Mouse (Mus musculus) CD4-positive helper T cell, adult 2 months (primary cell): ENCODE measurements around the gene Tnpo1.

Experiments used
- DNase-seq: peaks from one replicate; pipeline ENCODE4 v3.0.0-alpha.2; 2012; ENCODE audit warnings: low read depth, missing footprints, low spot score

Tnpo1 gene

DNA sequence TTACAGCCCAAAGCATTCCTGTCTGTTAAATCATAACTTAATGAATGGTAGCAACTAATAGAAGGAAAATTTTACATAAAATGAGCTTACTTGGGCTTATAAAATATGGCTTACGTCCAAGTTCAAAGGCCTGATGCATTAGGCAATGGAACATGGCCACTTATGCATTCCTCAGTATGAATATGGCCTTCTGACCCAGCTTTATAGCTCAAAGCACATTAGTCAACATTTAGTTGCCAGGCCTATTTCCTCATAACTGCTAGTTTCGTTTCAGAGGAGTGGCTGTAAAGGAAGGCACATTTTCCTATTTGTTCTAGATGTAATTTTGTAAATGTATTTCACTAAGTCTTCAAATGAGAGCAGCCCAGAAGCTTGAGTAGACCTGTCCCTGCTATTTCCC, 107.1 kb downstream of the Tnpo1 start:
- DNase-seq = no peak

DNA sequence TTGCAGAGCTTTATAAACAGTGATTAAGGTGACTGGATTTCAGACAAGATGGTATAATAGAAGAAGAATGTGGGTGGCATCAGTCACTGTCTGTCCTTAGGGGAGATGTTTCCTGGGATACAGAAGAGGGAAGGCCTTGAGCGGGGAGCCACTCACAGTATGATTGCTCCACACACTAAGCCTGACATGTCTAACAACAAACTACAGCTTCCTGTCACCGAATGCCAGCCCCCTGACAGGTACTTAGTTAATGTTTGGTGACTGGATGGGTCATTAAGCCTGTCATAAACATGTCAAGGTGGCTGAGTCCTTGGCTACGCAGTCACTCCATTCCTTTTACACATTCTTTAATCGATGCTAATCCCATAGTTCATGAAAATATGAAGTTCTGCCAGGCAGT, 108.0 kb downstream of the Tnpo1 start:
- DNase-seq = no peak

DNA sequence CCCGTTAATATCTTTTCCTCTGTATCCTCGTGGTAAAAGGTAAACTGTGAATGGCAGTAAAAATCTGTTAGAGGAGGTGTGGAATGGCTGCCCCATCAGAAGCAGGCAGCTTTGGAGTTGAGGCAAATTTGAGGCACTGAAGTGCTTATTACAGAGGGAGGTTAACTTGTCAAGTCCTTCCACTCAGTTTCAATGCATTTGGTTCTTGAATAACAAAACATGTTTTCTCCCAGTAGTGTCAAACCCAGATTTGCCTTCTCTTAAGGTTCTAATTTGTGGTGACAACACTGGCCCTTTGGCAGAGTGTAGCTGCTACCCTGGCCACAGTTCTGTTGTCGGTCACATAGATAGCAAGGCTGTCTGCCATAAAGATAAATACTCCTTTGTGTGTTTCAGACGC, 108.4 kb downstream of the Tnpo1 start:
- DNase-seq = no peak

DNA sequence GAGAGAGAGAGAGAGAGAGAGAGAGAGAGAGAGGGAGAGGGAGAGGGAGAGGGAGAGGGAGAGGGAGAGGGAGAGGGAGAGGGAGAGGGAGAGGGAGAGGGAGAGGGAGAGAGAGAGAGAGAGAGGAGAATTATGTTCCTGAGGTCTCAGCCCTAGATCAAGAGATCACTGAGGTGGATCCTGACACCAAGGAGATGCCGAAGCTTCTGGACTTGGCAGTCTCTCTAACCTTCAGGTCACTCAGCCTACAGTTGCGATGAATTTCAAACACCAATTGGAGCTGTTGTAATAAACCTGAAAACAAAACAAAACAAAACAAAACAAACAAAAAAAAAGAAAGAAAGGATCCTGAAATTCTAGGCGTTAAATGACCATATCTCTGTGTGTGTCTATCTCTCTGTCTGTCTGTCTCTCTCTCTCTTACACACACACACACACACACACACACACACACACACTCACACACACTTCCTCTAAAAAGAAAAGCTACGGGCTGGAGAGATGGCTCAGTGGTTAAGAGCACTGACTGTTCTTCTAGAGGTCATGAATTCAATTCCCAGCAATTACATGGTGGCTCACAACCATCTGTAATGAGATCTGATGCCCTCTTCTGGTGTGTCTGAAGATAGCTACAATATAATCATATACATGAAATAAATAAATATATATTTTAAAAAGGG, 109.1 kb downstream of the Tnpo1 start:
- DNase-seq = peak; percentile 24

DNA sequence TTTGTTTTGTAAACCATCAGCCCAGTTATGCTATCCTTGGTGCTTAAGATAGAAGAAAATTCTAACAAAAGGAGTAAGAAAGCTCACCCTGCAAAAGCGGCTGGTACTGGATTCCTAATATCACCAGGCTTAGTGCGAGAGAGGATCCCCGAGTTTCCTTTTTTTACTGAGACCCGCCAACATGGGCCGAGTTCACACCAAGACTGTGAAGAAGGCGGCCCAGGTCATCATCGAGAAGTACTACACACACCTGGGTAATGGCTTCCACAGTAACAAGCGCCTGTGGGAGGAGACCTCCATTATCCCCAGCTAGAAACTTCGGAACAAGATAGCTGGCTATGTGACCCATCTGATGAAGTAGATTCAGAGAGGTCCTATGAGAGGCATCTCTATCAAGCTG, 109.6 kb downstream of the Tnpo1 start:
- no peak for DNase-seq

DNA sequence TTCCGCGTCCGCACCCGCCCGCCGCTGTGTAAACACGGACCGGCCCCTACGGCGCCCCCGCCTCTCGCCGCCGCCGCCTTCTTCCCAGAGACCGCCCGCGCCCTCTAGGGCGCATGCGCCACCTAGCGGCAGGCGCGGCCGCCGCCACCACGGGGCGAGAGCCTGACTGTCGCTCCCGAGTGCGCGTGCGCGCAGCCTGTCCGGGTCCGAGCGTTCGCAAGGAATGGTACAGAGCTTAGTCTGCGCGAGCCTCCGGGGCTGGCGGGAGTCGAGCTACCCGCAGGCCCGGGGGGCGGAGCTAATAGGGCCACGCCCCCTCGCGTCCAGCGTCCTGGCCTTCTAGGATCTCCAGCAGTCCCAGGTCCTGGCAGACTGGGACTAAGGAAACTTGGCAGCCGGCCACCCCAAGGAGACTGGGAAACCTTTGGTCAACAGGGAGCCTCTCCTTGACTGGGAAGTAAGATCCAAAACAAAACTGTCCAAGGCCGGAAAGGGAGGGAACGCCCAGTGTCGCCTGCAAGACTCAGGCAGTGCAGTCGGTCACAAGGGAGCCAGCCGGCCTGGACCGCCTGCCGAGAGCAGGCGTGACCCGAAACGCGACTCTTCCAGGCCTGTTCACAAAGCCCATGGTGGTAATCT, 110.9 kb downstream of the Tnpo1 start, which contains the start of gene Fcho2:
Gene Fcho2, minus strand, starts transcription at position 303 of the 639 bp plus-strand sequence.
- peak; percentile 94 for DNase-seq

DNA sequence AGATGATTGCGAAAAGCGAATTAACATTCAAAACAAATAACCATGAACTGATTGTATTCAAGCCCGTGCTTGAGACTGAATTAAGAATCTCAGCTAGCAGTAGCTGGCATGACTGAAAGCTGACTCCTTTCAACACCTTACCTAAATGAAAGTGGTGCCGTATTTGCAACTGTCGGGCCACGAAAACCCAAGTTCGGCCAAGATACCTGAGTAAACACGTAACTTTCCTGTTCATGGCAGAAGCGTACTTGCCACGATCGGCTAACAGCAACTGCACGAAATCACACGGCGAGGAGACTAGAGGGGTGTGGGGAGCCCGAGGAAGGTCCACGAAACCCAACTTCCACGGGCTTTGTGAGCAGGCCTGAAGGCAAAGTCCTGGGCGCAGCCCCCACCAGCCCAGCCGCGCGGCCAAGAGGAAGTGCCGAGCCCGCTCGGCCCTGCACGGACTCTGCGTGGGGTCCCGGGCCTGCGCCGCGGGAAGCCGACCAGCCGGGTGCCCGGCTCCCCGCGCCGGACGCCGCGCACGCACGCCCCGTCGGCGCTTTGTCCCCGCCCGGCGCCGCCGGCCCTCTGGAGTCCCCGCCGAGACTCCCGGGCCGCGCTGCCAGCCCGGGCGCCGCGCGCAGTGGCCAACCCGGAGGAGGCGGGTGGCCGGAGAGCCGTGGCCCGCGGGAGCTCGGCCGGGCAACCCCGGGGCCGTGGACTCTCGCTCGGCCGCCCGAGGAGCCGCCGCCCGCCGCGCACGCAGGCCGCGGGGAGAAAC, 111.7 kb downstream of the Tnpo1 start:
- DNase-seq = peak; percentile 49

DNA sequence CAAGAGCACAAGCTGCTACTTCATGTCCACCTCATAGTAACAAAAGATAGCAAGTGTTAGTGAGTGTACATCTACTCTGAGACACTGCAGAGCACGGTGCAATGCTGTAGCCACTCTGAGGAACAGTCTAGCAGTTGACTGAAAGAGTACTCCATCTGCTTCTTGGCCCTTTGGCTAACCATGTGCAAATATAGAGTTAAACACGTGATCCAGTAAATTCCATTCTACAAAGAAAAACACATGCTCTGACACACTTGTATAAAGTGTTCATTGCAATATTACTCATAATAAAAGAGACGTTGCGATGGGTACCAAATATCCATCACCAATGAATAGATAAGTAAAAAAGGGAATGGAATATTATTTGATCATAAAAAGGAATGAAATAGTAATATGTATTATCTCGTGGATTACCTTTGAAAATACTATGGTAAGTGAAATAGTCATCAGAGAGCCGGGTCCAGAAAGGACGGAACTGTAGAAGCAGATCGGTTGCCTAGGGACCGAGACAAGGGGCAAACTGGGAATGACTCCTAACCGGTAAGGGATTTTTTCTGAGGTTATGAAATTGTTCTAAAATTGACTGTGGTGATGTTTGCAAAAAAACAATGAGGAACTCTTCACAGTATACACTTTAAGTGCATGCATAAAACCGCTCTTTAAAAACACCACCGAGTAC, 112.4 kb downstream of the Tnpo1 start:
- DNase-seq = no peak

DNA sequence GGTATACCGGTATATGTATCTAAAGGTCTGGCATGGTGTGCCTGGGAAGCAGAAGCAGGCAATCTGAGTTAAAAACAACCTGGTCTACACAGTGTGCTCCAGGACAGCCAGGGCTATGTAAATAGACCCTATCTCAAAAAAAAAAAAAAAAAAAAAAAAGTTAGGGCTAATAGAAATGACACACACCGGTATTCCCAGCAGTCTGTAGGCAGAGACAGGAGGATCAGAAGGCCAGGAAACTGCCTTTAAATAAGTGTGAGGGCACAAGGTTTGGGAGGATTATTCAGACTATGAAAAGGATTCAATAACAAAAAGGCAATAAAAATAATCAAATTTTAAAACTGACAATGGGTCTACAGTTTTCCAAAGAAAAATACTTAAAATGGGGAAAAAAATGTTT, 113.0 kb downstream of the Tnpo1 start:
- no peak for DNase-seq

DNA sequence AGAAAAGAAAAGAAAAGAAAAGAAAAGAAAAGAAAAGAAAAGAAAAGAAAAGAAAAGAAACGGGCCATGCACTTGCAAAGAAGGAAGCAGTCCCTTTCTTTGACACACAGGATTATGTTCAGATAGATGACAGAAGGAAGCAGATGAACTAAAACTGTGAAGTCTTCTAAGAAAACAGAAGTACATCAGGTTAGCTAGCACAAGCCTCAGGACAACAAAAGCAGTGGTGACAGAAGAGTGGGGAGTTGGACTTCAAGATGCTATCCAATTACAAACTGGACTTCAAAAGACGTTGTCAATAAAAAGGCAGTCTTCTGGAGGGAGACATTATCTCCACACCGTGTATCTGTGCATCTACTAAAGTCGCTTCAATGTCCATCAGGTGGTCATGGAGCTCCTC, 113.9 kb downstream of the Tnpo1 start:
- DNase-seq = no peak

DNA sequence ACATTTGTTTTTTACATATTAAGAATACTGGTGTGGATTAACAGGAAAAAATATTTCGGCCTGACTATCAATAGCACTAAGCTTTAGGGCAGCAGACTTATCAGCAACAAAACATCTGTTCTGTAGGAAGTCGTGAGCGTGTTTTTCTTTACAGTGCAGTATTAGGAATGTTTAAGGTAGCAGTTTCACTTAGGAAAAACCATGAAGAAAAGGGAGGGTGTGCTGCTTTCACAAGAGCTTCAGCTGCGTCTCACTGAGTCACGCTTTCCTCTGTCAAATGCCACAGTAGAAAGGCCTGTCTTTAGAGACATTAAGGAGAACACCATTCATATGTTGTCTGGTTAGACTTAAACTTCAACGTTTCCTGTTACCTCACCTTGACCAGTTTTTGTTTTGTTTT, 116.0 kb downstream of the Tnpo1 start:
- peak; percentile 34 for DNase-seq

DNA sequence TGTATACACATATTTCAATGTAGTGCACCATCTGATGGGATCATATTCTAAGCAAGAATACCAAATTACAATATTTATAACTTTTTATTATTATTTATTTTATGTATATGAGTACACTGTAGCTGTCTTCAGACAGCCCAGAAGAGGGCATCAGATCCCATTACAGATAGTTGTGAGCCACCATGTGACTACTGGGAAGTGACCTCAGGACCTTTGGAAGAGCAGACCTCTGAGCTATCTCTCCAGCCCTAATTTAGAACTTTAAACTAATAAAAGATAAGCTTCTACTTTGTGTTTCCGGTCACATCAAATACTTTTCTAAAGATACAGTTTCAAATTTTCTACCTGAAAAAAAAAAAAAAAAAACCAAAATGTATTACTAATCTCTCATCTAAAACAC, 117.1 kb downstream of the Tnpo1 start:
- no peak for DNase-seq

DNA sequence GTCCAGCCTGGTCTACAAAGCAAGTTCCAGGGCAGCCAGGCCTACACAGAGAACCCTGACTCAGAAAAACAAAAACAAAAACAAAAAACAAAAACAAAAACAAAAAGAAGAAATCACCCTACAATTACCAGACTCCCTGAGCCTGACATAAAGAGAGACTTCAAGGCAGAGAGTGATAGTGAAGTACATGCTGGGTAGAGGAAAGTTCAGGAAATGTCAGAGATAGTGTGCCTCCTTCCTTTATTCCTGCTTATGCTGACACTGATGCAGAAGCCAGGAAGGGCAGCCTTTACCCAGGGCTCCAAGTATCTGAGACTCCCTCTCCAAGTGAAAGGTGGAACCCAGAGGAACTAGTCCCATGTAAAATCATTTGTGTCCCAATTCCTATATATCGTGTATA, 121.7 kb downstream of the Tnpo1 start:
- no peak for DNase-seq

DNA sequence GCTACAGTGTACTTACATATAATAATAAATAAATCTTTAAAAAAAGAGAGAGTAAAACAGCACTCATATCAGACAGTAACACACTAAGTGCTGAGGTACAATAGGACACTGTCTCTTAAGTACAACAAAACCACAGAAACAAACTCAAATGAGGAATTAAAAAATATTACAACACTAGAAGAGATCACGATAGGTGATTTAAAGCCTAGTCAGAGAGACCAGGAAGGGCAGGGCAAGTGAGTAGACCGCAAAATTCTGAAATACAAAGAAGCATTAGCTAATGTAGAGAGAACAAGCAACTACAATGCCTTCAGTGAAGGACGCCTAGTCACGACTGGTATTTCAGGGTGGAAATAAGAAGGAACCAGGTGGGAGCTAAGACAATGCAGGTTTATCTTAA, 122.5 kb downstream of the Tnpo1 start:
- no peak for DNase-seq

DNA sequence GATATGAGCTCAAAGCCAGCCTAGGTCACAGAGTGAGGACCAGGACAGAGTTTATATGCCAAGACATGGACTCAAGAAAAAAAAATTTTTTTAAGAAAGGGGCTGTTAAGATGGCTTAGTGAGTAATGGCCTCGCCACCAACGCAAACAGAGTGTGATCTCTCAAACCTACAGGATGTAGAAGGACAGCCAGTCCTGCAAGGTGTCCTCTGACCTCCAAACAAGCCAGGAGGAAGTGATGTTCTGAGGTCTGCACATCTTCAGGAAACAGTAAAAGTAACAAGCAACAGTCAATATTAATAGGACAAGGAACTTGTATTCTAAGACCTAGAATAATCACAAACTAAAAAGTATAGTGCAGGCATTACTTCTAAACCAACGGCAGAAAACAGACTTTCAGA, 123.2 kb downstream of the Tnpo1 start:
- no peak for DNase-seq

DNA sequence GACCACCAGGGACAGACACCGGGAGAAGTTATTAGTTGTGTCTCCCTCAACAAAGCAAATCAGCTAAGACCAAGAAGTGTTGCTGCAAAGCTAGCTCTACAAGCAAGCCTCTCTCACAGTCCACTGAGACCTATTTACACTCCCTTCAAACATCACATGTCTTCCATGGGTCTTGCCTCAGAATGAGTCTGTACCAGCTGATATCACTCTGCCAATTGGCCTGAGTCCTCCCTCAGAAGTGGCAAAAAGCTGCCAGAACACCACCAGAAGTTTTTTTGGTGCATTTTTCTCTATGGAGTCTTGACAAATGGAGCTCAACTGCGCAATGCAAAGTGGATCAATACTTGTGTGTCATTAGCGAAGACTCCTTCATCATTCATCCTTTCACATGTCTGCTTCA, 130.7 kb downstream of the Tnpo1 start:
- no peak for DNase-seq

DNA sequence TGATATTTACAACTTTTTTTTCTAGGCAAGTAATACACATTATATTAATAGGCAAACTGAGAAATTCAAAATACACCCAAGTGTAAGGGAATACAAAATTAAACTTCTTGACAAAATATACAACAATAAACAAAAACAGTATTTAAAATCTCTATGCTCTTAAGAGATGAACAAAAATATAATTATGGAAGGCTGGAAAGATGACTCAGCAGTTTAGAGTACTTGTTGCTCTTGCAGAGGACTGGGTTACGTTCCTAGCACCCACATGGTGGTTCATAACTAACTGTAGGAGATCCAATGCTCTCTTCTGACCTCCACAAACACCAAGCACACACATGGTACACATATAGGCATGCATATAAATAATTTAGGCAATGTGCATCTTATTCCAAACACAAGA, 133.3 kb downstream of the Tnpo1 start:
- DNase-seq = no peak

DNA sequence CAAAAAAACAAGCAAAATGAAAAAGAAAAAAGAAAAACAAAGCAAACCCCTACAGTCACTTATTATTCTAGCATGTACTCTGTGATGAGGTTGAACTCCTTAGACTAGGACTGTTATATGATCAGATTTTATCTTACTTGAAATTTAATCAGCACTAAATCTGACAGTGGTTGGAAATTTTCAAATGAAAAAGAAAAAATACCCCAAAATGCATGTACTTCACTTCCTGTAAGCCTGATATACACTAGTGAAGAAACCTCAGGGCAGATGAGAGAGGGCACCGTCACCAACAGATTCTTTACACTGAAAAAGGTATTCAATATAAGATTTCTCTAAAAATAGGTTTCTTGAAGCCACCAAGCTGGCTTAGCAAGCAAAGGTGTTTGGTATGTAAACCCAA, 134.5 kb downstream of the Tnpo1 start:
- DNase-seq = peak; percentile 50
